Mouse (Mus musculus): ENCODE data around the gene Fam114a2. TPM values are rescaled to one million over a fixed set of nuclear protein-coding genes. Genes with fewer than 3 reads are reported as not detected.

Gene Fam114a2
- 46.3 to 57.9 TPM (median 50.2 TPM) in 4 replicates for total RNA-seq (2023)

GRCm38 (mm10) chr11:57518091-57518750 lies at the start of gene Fam114a2, which contains the start of gene Mfap3:
Fam114a2 (minus strand) TSS chr11:57518617.
Mfap3 (plus strand) TSS chr11:57518664.

Other genes with a start within 250 kb of the Fam114a2 start
- 24.1 to 33.3 TPM (median 28.5 TPM) in 4 replicates for gene Mfap3, start within 50 bp of the Fam114a2 start, total RNA-seq (2023)
- 25.0 to 31.4 TPM (median 26.5 TPM) in 4 replicates for gene Galnt10, start 126.8 kb upstream of the Fam114a2 start, total RNA-seq (2023)